Mouse (Mus musculus): Measurements from ENCODE around the gene Terb2. TPM values are rescaled to one million over a fixed set of nuclear protein-coding genes. Genes with fewer than 3 reads are reported as not detected.
"Not testable (repeated sequence)": the region's sequence is repeated elsewhere in the genome, so short reads cannot be mapped to it uniquely, and the experiment has no call there.

Gene Terb2
- total RNA-seq, 2 experiments from 2014 or later, result not detected

DNA sequence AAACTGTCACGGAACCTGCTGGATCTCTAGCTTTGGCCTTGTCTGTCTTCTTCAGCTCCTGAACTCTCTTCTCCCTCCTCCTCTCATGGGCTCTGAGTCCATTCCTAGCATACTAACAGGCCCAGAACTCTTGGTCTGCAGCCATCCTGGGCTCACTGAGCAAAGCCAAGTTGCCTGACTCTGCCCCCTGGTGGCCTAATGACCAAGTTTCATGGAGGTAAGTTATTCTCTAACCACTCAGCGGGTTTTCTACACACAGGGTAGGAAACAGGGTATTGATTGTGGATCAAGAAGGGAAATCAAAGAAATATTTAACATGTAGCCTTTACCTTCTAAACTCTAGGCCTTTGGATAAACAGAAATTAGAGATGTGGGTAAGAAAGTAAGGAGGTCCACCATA lies 25.4 kb upstream of the Terb2 start, which contains the start of gene Trim69:
Trim69 (plus strand) TSS at position 21 of the 400 bp plus-strand sequence.
- DNase-seq (ENCODE audit: extremely low spot score in 1 of 2, low spot score in 1 of 2), result peak; percentile 44 to 86

DNA sequence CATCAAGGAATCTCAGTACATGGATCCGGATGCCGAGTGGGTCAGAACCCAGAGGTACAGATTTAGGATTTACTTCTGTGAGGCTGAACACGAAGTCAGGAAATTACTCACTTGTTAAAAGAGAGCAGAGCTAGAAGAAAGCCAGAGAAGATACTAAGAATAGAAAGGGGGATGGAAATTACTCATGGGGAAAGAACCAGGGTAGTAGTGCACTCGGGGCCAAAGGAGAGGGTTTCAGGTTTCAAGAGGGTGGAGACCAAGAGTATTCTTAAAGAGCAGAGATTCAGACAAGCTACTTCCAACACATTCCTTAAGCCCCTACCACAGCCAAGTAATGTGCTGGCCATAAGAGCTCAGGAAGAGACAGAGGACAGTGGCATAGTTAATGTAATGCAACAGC lies 24.5 kb upstream of the Terb2 start:
- no peak for DNase-seq (ENCODE audit: extremely low spot score in 1 of 2, low spot score in 1 of 2)

DNA sequence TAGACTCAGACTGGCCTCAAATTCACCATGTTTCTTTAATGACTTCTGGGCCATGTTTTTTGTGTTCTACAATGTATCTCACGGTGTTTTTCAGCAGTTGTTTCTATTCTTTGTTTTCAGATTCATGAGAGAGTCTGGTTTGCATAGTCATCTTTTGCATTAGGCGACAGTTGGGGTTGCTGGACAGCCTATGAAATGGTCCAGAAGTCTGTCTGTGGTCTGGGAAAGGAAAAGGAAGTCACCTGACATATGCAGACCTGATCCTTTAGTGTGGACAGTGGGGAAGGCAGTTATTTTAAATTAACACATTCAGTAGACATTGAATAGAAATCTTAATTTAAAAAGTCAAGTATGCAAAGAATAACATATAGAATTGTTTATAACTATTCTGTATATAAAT lies 23.5 kb upstream of the Terb2 start:
- no peak for DNase-seq (ENCODE audit: extremely low spot score in 1 of 2, low spot score in 1 of 2)

DNA sequence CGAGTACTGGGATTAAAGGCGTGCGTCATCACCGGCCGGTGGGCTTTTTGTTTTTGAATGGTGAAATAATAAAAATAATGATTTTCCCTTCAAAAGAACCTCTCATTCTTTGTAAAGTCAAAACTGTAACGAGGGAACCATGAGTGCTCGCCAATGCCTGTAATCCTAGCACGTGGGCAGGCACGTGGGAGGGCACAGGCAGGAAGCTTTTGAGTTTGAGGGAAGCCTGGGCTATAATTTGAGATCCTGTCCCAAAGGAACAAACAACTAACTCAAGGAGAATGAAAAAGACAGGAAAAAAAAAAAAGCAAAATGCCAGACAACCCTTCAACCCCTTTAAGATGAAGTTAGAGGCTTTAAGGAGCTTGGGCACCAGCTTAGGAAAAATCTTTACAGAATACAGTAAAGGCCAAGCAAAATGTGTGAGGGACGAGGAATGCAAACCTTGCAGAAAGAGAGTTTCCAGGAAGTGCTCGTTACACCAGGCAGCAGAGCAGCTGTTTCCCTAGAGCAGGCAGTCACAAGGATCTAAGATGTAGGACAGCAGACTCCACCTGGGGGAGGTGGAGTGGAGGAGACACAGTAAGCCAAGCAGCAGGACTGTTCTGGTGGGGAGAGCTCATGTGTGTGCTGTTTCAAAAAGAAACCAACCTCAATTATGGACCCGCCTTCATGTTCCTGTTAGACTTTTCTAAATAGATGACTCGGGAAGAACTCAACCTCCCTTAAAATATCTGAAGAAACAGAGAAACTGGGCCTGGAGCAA lies 22.5 kb upstream of the Terb2 start:
- no peak for DNase-seq (ENCODE audit: extremely low spot score in 1 of 2, low spot score in 1 of 2)

DNA sequence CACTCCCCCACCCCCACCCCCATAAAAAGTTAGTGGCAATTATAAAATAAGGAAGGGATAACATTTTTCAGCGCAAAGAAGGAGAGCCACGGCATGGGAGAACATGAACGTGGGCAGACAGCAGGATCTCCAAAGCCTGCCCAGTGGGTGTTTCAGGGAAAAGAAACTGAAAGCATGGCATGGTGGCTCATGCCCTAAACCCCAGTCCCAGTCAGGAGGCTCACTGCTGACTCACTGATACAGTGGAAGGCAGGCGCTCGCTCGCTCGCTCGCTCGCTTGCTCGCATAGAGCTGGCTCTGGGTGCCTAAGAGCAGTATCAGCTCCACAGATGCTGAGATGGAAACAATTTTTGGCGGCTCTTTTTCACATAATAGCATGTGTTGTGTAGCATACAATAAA lies 21.8 kb upstream of the Terb2 start:
- no peak for DNase-seq (ENCODE audit: extremely low spot score in 1 of 2, low spot score in 1 of 2)

DNA sequence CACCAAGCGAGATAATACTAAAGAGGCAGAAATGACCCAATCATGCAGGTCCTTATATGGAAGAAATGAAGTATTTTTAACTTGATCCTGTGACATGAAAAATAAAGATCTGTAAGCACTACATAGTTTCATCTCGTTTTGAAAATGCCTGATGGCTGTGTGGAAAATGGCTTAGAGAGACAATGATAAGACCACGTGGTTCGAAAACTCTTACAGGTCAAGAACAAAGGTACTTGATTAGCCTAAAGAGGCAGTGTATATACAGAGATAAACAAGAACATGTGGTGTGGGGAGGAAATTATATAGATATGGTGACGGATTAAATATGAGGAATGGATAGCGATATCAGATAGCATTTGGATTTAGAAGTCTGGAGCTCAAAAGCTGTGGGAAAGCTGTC lies 14.8 kb upstream of the Terb2 start:
- no peak for DNase-seq (ENCODE audit: extremely low spot score in 1 of 2, low spot score in 1 of 2)

DNA sequence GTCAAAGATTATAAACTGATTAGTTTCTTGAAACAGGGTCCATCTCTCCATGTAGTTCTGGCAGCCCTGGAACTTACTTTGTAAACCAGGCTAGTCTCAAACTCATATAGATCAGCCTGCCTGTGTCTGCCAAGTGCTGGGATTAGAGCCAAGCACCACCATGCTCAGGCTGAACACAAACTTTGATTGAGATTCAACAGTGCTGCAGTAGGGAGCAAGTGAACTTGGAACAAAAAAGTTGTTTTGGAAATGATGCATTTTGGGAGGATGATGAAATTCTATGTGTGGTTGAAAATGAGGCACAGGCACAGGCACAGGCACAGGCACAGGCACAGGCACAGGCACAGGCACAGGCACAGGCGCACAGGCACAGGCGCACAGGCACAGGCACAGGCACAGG lies 13.9 kb upstream of the Terb2 start:
- DNase-seq (ENCODE audit: extremely low spot score in 1 of 2, low spot score in 1 of 2), result no peak

DNA sequence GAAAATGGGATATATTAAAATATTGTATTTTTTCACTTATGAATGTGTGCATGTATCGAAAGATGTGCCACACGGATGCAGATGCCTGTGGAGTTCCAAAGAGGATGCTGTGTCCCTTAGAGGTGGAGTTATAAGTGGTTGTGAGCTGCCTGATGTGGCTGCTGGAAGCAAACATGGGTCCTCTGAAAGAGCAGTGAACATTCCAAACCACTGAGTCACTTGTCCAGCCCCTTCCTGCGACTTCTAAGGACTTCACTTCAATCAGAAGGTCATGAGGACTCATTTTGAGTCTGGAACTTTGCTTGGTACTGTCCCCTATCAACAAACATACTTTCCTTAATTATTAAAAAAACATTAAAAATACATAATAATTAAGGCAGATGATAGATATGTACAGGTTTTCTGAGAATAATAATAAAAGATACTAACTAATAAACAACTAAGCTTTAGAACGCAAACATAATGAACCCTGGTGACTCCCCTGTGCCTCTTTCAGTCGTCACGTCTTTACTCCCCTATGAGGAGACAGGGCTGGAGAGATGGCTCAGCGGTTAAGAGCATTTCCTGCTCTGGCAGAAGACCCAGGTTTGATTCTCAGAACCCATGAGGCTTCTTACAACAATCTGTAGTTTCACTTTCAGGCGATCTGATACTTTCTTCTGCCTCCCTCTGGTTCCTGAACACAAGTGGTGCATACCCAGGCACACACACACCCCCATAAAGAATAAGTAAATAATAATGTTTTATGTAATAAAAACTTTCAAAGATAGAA lies 5.8 kb upstream of the Terb2 start:
- DNase-seq (ENCODE audit: extremely low spot score in 1 of 2, low spot score in 1 of 2), result no peak

DNA sequence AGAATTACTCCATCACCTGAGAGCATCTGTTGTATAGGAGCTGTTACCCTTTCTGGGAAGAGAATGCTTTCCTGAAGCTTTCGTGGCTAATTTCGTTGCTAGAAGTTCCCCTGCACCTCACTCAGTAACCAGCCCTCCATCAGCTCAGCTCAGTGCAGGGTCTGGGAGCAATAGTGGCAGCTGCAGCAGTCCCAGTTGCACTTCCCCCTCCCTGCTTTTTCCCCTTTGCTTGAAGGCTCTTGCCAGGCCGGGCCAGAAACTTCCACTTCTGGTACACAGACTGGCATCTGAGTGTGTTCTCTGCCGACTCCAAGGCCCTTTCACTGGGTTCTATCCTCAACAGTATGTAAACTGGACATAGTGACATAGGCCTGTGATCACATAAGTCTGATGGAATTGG lies 986 bp upstream of the Terb2 start:
- DNase-seq (ENCODE audit: extremely low spot score in 1 of 2, low spot score in 1 of 2), result no peak

DNA sequence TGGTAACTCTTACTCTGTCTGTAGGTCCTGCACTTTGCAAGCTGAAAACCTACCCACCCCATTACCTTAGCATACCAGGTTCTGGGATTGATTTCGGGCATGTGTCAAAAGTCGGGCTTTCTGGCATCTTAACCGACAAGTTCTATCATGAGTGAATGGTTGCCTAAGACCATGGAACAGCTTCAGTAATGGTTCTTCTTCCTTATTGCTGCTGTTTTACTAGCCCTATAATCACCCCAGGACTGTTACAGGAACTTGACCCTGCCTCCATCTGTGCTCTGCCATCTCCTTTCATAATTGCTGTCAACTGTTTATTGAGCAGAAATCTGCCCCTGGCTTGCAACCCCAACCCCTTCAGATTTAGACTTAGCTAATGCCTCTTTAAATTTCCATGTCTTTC lies 679 bp downstream of the Terb2 start:
- no peak for DNase-seq (ENCODE audit: extremely low spot score in 1 of 2, low spot score in 1 of 2)

DNA sequence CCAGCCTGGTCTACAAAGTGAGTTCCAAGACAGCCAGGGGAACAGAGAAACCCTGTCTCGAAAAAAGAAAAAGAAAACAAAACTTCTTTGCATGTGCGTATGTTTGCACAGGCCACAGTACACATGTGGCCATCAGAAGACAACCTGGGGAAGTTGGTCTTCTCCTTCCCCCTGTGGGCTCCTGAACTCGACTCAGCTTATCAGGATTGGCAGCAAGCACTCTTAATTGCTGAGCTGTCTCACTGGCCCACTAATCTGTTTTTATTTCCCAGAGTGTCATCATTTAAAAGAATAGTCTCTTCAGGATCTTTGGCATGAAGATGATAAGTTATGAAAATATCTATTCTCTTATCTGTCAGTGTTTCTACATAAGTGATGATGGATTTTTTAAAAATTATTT lies 5.8 kb downstream of the Terb2 start:
- no peak for DNase-seq (ENCODE audit: extremely low spot score in 1 of 2, low spot score in 1 of 2)

DNA sequence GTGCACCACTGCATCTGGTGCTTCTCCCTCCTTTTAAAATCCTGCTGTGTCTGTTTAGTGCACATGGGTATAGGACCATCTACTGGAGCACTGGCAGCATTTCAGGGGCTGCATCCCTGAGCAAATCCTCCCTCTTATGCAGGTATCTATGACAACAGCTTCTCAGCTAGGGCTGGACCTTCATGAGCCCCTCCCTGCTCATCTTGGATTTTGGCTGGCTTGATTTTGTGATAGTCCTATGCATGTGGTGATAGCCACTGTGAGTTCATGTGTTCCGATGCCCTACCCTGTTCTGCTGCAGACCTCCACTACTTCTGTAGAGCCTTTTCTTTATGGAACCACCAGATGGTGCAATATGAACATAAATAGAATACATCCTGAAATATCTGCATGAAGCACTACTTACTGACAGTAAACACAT lies 8.4 kb downstream of the Terb2 start:
- DNase-seq (ENCODE audit: extremely low spot score in 1 of 2, low spot score in 1 of 2), result peak in 1 of 2 experiments; percentile 6

DNA sequence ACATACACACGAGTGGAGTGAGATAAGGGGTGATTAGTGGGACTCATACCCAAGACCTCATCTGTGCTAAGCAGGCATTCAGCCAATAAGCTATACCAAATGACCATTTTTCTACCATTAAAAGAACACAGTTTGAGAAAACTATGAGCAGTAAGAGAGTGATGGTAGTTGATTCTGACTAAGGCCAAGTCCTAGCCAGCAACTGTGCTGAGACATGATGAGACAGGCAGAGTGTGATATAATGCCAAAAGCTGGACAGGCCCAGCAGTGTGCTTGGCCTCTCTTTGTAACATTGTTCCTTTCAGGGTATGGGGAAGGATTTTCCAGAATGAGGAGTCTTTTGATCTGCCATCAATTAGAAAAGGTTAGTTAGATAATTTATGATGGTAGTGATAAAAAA lies 15.4 kb downstream of the Terb2 start:
- DNase-seq (ENCODE audit: extremely low spot score in 1 of 2, low spot score in 1 of 2), result no peak

DNA sequence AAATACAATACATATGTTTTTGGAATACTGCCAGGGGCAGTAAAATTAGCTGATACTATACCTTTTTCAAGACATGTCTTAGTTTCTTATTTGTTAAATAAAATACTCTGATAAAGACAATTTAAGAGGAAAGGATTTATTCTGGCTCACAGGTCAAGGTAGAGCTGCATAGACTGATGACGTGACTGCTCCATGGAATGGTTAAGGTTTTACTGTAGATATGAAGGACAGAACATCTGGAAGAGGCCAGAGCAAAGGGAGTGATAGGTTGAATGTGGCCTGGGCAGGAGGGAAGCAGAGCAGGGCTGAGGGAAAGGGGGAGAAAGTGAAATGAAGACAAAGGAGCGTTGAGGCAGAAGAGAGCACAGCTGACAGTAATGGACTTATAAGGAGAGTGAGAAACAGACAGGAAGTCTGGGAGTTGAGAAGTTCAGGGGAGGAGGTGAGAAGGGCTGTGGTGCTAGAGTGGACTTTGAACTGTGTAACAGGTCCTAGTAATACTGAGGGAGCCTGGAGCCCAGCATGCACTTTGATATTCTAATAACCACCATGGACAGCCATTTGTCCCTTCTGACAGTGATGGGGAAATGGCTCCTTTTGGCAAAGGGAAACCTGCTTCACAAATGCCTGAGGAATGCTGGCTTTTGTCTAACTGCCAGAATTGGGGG lies 20.5 kb downstream of the Terb2 start:
- DNase-seq (ENCODE audit: extremely low spot score in 1 of 2, low spot score in 1 of 2), result no peak

DNA sequence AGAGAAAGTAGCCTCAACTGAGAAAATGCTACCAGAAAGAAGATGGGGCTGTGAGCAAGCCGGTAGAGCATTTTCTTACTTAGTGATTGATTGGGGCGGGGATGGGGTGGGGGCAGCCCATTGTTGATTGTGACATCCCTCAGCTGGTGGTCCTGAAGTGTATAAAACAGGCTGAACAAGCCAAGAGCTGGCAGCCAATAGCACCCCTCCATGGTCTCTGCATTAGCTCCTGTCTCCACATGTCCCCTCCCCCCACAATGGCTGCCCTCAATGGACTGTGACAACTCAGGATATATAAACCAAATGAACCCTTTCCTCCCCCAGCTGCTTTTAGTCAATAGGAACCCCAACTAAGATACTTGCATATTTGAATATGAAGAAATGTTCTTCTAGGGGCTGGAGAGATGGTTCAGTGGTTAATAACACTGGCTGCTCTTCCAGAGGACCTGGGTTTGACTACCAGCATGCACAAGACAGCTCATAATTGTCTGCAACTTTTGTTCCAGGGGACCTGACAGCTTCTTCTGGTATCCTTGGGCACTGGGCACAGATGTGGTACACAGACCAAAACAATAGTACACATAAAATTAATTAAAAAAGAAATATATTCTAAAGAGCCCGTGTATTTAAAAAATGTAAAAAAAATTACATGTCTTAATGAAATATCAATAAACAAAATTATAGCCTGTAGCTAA lies 24.6 kb downstream of the Terb2 start:
- DNase-seq (ENCODE audit: extremely low spot score in 1 of 2, low spot score in 1 of 2), result no peak

DNA sequence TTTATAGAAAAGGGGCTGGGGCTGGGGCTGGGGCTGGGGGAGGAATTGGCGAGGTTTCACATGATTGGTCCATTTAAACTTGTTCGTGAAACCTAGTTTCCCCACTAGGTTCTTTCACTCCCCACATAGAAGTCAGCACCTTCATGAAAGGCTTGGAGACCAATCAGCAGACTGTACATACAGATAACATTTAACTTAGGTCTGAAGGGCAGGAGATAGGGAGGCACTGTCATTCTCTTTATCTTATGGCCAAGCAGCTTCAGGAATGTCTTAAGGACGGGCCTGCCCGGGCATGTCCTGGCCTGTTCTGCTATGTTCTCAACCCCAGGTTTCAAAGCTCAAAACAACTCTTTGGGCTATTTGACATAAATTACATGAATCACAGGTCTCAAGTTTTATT lies 31.0 kb downstream of the Terb2 start:
- not testable (repeated sequence) for DNase-seq (ENCODE audit: extremely low spot score in 1 of 2, low spot score in 1 of 2)

DNA sequence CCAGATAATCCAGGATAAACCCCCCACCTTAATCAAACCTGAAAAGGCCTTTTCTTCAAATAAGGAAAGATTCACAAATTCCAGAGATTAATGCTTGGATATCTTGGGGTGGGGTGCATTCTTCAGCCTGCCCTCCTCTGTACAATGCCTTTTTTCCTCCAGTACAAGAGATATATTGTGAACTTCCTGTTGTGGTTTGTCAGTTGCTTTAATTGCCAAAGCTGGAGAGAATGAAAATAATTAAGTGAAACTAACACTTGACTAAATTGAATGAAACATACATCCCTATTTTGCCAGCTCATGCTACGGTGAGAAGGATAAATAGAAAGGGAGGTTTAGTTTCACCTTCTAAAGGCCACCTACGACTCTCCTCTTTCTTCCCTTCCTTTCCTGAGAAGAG lies 32.2 kb downstream of the Terb2 start:
- DNase-seq (ENCODE audit: extremely low spot score in 1 of 2, low spot score in 1 of 2), result no peak

DNA sequence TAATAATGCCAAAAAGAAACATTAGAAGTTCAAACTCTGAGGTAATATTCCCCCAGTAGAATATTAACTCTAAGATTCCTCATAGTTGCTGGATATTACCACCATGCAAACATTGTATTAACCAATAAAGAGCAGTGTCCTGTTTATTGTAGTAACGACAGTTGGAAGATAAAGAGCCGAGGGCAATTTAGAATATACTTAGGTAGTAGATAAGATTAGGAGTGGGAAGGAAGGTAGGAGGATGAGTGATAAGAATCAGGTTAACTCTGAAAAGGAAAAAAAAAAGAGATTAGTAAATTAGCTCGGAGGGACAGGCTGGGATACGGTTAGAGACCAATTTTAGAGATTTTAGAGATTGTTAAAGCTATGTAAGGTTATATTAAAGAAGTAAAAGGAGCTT lies 35.3 kb downstream of the Terb2 start:
- DNase-seq (ENCODE audit: extremely low spot score in 1 of 2, low spot score in 1 of 2), result no peak

DNA sequence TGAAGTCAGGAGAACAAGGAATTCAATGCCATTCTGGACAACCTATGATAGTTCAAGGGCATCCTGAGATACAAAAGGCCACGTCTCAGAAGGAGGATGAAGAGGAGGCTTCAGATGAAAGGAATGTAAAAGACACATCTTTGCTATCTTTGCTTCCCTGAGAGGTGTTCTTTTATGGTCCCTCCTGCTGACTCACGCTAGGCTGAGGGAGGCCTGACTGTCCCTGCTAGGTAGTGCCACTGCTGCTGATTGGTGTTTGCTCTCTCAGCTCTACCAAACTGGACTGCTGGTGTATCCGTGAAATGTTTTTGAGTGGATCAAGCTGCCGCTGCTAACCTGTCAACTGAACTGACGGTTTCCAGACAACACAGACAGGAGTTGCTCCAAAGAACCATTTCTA lies 35.7 kb downstream of the Terb2 start:
- DNase-seq (ENCODE audit: extremely low spot score in 1 of 2, low spot score in 1 of 2), result no peak

DNA sequence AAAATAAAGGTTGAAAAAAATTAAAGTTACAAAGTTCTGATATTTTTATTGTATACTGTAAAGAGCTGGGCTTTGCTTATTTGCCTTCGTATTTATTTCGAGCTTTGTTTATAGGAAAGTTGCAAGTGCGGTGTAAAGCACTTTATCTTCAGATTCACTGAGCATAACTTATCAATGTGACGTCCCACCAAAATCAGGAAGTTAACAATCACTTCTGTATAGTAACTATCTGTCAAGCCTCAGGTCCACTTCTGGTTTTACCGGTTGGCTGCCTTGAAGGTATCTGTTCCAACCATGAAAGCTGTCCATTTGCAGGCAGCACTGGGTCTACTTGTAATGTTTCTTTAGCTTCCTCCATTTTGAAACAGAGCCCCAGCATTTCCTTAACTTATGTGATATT lies 36.2 kb downstream of the Terb2 start:
- no peak for DNase-seq (ENCODE audit: extremely low spot score in 1 of 2, low spot score in 1 of 2)

DNA sequence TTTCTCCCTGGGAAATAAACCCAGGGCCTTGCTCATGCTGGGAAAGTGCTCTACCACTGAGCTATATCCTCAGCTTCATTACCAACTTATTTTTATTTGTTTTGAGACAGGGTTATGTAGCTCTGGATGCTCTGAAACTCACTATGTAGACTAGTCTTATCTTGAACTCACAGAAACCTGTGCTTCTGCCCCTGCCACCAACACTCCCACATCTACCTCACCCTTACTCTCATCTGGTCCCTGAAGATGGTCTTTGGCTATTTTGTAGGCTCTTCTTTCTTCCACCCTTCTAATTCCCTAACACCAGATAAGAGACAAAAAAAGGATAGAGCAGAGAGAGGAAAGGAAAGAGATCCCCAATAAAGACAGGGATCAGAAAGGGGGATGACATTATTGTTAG lies 37.6 kb downstream of the Terb2 start:
- DNase-seq (ENCODE audit: extremely low spot score in 1 of 2, low spot score in 1 of 2), result no peak

Measured in layer of hippocampus, postnatal 25 days (tissue).